Mouse (Mus musculus): ENCODE data around the gene Cby3. TPM values are rescaled to one million over a fixed set of nuclear protein-coding genes. Genes with fewer than 3 reads are reported as not detected.
"Not testable (repeated sequence)": the region's sequence is repeated elsewhere in the genome, so short reads cannot be mapped to it uniquely, and the experiment has no call there.

Cby3 gene
- total RNA-seq, 1 experiment from 2014 or later, result not detected

DNA sequence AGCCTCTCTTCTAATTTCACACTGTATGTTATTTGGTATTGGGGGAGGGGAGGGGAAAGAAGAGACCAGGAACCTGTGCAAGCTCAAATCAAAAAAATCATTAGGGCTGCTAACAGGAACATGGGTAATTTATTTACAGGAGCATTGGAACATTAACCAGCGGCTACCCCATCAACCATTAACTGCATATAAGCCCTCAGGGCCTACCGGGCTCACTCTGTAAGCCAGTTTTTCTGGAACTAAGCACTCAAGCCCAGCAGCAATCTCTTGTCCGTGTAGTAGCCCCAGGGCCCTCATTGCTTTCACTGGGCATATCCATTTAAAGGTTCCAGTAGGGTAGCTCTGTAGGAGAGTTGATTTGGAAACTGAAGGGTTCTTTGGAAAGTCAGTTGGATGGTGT is 589 bp downstream of the Cby3 start:
- no peak for ATAC-seq (replicated peaks in 1 of 2; ENCODE audit: insufficient read depth in 1 of 2, low FRiP score in 2 of 2, low TSS enrichment in 1 of 2, low read depth in 1 of 2, poor library complexity in 2 of 2, severe bottlenecking in 2 of 2)

- peak in 1 of 2 experiments; percentile 25; a peak in 1 of 4 replicates for ATAC-seq (replicated peaks in 1 of 2; ENCODE audit: insufficient read depth in 1 of 2, low FRiP score in 2 of 2, low TSS enrichment in 1 of 2, low read depth in 1 of 2, poor library complexity in 2 of 2, severe bottlenecking in 2 of 2)
Observed at GRCm38 (mm10) chr11:50355395-50355794, 1.1 kb downstream of the Cby3 start.

DNA sequence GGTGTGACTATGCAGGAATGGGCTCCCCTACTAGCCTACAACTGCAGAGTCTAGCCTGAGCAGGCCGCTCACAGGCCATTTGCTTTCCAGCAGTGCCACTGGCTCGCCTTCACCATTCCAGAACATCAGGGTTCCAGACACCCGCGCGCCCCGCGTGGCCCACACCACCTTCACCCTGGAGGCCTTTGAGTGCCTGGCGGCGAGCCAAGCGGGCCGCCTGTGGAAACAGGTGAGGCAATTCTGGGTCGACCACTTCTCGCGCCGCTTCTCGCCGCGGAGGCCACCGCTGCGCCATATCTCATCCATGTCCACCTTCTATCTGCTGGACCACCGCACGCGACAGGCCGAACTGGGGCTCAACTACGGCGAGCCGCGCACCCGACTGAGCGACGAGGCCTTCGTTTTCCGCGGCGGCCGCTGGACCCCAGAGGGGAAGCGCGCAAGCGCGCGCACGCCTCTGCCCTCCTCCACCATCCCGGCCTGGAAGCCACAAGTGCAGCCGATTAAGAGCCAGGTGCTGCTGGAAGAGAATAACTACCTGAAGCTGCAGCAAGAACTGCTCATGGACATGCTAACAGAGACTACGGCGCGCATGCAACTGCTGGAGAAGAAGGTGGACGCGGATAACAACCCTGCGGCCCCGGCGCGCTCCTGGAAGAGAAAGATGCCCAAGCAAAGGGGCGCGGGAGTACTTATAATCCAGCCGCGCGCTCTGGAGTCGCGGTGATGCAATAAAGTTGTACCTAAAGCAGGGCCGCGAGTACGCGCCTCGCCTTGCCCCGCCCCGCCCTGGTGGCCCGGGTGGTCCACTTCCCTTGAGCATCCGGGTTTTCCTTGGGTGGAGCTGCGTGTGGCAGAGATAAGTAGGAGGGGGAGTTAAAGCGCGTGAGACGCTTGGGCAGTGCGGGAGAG is 4.9 kb downstream of the Cby3 start:
- peak; percentile 51 to 60; a peak in 3 of 4 replicates for ATAC-seq (replicated peaks in 1 of 2; ENCODE audit: insufficient read depth in 1 of 2, low FRiP score in 2 of 2, low TSS enrichment in 1 of 2, low read depth in 1 of 2, poor library complexity in 2 of 2, severe bottlenecking in 2 of 2)

DNA sequence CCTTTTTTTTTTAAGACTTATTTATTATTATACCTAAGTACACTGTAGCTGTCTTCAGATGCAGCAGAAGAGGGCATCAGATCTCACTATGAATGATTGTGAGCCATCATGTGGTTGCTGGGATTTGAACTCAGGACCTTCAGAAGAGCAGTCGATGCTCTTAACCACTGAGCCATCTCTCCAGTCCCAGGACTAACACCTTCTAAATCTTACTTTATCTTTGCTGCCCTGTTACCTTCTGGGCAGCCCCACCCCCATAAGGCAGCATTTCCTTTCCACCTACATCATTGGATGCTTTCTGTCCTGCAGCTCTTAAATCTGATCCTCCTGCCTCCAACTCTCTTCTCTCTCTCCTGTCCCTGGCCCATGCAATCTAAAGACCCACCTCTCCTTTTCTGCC is 7.0 kb downstream of the Cby3 start:
- not testable (repeated sequence) for ATAC-seq (replicated peaks in 1 of 2; ENCODE audit: insufficient read depth in 1 of 2, low FRiP score in 2 of 2, low TSS enrichment in 1 of 2, low read depth in 1 of 2, poor library complexity in 2 of 2, severe bottlenecking in 2 of 2)

DNA sequence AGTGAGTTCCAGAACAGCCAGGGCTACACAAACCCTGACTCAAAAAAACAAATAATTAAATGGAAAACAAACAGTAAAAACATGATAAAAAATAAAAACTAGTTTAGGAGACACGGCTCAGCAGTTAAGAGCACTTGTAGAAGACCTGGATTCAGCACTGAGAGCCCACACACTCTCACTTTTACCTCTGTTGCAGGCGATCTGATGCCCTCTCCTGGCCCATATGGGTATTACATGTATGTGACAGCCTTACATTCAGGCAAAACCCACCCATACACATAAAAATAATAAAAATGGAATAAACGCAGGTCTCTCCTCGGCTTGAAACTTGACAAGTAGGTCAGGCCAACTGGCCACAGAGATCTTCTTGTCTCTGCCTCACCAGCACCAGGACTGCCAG is 10.3 kb downstream of the Cby3 start:
- ATAC-seq (replicated peaks in 1 of 2; ENCODE audit: insufficient read depth in 1 of 2, low FRiP score in 2 of 2, low TSS enrichment in 1 of 2, low read depth in 1 of 2, poor library complexity in 2 of 2, severe bottlenecking in 2 of 2), result peak; percentile 80 to 88

- ATAC-seq (replicated peaks in 1 of 2; ENCODE audit: insufficient read depth in 1 of 2, low FRiP score in 2 of 2, low TSS enrichment in 1 of 2, low read depth in 1 of 2, poor library complexity in 2 of 2, severe bottlenecking in 2 of 2), result no peak
Observed at GRCm38 (mm10) chr11:50365322-50365721, 11.1 kb downstream of the Cby3 start.

DNA sequence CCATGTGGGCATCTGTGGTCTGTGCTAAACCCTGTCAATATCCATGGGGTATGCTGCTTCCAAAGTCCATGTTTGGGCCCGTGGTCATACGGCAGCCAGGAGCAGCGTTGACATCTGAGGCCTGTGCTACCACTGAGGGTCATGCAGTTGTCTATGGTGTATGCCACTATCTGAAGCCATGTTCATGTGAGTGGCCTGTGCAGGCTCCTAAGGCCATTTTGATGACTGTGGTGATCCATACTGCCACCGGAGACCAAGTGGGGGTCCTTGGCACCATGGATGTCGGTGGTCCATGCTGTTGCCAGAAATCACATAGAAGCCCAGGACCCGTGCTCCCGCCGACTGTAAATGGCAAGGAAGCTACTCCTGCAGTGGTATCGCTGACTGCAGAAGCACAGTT is 13.3 kb downstream of the Cby3 start:
- no peak for ATAC-seq (replicated peaks in 1 of 2; ENCODE audit: insufficient read depth in 1 of 2, low FRiP score in 2 of 2, low TSS enrichment in 1 of 2, low read depth in 1 of 2, poor library complexity in 2 of 2, severe bottlenecking in 2 of 2)

DNA sequence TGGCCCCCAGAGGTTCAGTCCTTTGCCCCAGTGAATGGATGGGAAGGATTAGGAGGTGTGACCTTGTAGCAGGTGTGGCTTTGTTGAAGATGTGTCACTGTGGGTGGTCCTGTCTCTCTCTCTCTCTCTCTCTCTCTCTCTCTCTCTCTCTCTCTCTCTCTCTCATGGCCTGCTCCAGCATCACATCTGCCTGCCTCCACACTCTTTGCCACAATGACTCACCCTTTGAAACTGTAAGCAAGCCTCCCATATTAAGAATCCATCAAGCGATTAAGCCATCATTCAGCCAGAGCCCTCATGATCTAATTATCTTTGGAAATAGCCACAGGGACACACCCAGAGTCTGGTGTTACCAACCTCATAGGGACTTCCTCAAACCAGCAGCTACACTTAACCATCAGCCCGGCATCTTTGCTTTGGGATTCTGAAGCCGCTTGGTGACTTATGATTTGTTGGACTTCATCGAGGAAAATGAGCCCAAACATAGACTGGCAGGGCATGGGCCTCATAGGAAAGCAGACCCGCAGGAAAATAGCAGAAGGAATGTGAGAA is 15.2 kb downstream of the Cby3 start:
- ATAC-seq (replicated peaks in 1 of 2; ENCODE audit: insufficient read depth in 1 of 2, low FRiP score in 2 of 2, low TSS enrichment in 1 of 2, low read depth in 1 of 2, poor library complexity in 2 of 2, severe bottlenecking in 2 of 2), result peak in 1 of 2 experiments; percentile 23; a peak in 2 of 4 replicates

DNA sequence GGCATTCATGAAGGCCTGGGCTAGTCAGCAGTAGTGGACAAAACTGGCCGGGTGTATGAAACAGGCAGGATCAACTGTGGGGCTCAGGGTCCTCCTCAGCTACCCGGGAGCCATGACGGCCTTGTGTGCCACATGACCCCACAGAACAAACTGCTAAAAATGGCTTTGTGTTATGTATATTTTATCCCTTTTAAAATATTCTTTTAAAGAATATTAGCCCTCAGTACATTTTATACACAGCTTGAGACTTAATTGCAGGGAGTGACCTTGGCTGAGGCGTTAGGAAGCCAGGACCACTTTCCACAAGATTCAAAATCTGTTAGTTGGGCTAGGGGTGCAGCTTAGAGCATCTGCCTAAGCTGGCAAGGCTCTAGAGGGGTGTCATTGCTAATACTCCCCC is 16.7 kb downstream of the Cby3 start:
- no peak for ATAC-seq (replicated peaks in 1 of 2; ENCODE audit: insufficient read depth in 1 of 2, low FRiP score in 2 of 2, low TSS enrichment in 1 of 2, low read depth in 1 of 2, poor library complexity in 2 of 2, severe bottlenecking in 2 of 2)

GRCm38 (mm10) chr11:50371399-50371841 is 17.2 kb downstream of the Cby3 start:
- ATAC-seq (replicated peaks in 1 of 2; ENCODE audit: insufficient read depth in 1 of 2, low FRiP score in 2 of 2, low TSS enrichment in 1 of 2, low read depth in 1 of 2, poor library complexity in 2 of 2, severe bottlenecking in 2 of 2), result peak; percentile 62 to 78; a peak in 2 of 4 replicates

GRCm38 (mm10) chr11:50371911-50372310 is 17.6 kb downstream of the Cby3 start:
- no peak for ATAC-seq (replicated peaks in 1 of 2; ENCODE audit: insufficient read depth in 1 of 2, low FRiP score in 2 of 2, low TSS enrichment in 1 of 2, low read depth in 1 of 2, poor library complexity in 2 of 2, severe bottlenecking in 2 of 2)

GRCm38 (mm10) chr11:50373086-50373485 is 18.8 kb downstream of the Cby3 start:
- no peak for ATAC-seq (replicated peaks in 1 of 2; ENCODE audit: insufficient read depth in 1 of 2, low FRiP score in 2 of 2, low TSS enrichment in 1 of 2, low read depth in 1 of 2, poor library complexity in 2 of 2, severe bottlenecking in 2 of 2)

DNA sequence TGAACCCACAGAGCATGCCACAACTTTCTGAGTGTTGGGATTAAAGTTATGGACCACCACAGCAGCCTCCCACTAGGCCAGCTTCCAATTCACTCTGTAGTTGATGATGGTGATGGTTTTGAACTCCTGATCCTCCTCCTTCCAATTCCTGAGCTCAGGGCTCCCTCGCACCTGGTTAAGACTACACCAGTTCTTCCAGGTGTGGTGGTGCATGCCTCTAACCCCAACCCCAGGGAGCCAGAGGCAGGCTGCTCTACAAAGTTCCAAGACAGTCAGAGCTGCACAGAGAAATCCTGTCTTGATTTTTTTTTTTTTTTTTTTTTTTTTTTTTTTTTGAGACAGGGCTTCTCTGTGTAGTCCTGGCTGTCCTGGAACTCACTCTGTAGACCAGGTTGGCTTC is 19.4 kb downstream of the Cby3 start:
- ATAC-seq (replicated peaks in 1 of 2; ENCODE audit: insufficient read depth in 1 of 2, low FRiP score in 2 of 2, low TSS enrichment in 1 of 2, low read depth in 1 of 2, poor library complexity in 2 of 2, severe bottlenecking in 2 of 2), result no peak

DNA sequence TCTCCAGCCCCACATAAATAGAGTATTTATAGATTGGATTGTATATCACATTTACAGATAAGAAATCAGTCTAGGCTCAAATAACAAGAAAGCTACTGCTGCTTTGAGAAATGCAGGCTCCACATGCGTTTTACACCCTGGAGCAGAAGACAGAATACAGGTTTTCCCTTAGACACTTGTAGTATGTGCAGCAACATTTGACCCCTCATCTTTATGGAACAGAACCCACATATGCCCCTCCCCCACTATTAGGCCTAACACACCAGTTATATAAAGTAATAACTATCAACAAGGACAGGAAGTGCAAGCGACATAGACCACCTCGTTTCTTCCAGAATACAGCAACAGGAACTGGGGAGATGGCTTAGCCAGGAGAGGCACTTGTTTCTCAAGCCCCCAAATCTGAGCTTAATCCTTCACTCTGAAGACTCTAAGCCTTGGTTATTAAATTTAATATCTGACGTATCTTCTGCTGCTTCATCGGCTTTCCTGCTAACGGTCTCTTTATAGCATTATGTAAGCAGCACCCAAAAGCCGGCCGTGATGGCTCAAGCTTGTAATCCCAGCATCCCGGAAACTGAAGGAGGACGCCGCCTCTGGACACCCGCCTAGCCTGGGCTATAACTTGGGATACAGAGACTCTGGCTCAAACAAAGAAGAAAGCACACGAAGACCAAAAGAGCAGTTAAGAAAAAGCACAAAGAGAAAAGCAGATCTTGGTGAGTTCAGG is 20.2 kb downstream of the Cby3 start:
- no peak for ATAC-seq (replicated peaks in 1 of 2; ENCODE audit: insufficient read depth in 1 of 2, low FRiP score in 2 of 2, low TSS enrichment in 1 of 2, low read depth in 1 of 2, poor library complexity in 2 of 2, severe bottlenecking in 2 of 2)

DNA sequence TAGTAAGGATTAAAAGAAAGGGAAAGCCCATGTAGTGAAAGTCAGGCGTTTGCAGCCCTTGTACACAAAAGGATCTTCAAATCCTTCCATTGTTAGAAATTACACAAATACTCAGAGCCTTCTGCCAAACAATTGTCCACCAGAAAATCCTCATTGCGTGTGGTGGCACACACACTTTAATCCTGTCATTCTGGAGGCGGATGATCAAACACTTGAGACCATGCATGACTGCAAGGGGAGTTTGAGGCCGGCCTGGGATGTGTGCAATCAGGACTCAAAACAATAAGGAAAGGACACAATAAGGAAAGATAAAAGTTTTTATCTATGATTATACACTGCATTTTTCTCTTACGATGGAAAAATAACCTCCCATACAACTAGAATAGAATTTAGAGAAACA is 21.2 kb downstream of the Cby3 start:
- no peak for ATAC-seq (replicated peaks in 1 of 2; ENCODE audit: insufficient read depth in 1 of 2, low FRiP score in 2 of 2, low TSS enrichment in 1 of 2, low read depth in 1 of 2, poor library complexity in 2 of 2, severe bottlenecking in 2 of 2)

GRCm38 (mm10) chr11:50376156-50376790 is 22.0 kb downstream of the Cby3 start:
- ATAC-seq (replicated peaks in 1 of 2; ENCODE audit: insufficient read depth in 1 of 2, low FRiP score in 2 of 2, low TSS enrichment in 1 of 2, low read depth in 1 of 2, poor library complexity in 2 of 2, severe bottlenecking in 2 of 2), result no peak
